Mouse (Mus musculus): ENCODE data around the gene Upp2. TPM values are rescaled to one million over a fixed set of nuclear protein-coding genes. Genes with fewer than 3 reads are reported as not detected.

The Upp2 gene
- polyA plus RNA-seq (2014; fragmentation: Illumina TruSeq; extraction: RNeasy Lipid Tissue Mini Kit (QIAGEN cat#74804); ENCODE audit: low read depth, low replicate concordance) = 3.7 TPM

GRCm38 (mm10) chr2:58567066-58567810 is at the start of gene Upp2, which contains the start of gene Acvr1:
Gene Upp2, plus strand, starts transcription at chr2:58567298.
Gene Acvr1, minus strand, starts transcription at chr2:58567157.

Other genes starting within 250 kb of the Upp2 start
- 0.48 TPM for gene Acvr1c, start 209.4 kb upstream of the Upp2 start, polyA plus RNA-seq (2014; fragmentation: Illumina TruSeq; extraction: RNeasy Lipid Tissue Mini Kit (QIAGEN cat#74804); ENCODE audit: low read depth, low replicate concordance)
- gene Gm17409, start 97.2 kb upstream of the Upp2 start, polyA plus RNA-seq (2014; fragmentation: Illumina TruSeq; extraction: RNeasy Lipid Tissue Mini Kit (QIAGEN cat#74804); ENCODE audit: low read depth, low replicate concordance) = 0.38 TPM
- gene Acvr1, start 141 bp upstream of the Upp2 start, polyA plus RNA-seq (2014; fragmentation: Illumina TruSeq; extraction: RNeasy Lipid Tissue Mini Kit (QIAGEN cat#74804); ENCODE audit: low read depth, low replicate concordance) = 3.2 TPM

Data from testis, adult 10 weeks (tissue).